Mouse (Mus musculus) thymus, adult 2 months (tissue): Measurements from ENCODE around the gene Prkag3.

ENCODE experiments used
- CTCF ChIP-seq: fragments of 200-500 bp; IDR thresholded peaks from 2 replicates; pipeline ENCODE4 v1.5.1; 2012; ENCODE audit warnings: mild to moderate bottlenecking, control low read depth, low read length, moderate library complexity, borderline replicate concordance; ENCODE audit not compliant: control insufficient read depth, poor library complexity, insufficient read depth; ENCODE audit errors: extremely low read depth
- POLR2A ChIP-seq: fragments of 200-500 bp; IDR thresholded peaks from 2 replicates; pipeline ENCODE4 v1.6.1; 2012; ENCODE audit warnings: mild to moderate bottlenecking, low read length, control low read depth, moderate library complexity; ENCODE audit not compliant: control insufficient read depth, poor library complexity, insufficient read depth; ENCODE audit errors: extremely low read depth

GRCm38 (mm10) chr1:74723748-74724147, 25.3 kb downstream of the Prkag3 start:
- TF ChIP-seq POLR2A (no peak), CTCF (no peak)
